Mouse (Mus musculus) liver, embryonic 14.5 days (tissue): ENCODE measurements at regions not wholly inside any gene's neighbourhood (a gene's known extent, or its start where the extent isn't known, plus 50 kb on each side); places are given as distances from the start of the nearest gene placed in this dataset.

ENCODE experiments used
- CTCF ChIP-seq: IDR thresholded peaks from 2 replicates; pipeline ENCODE4 v1.5.1; 2016; ENCODE audit warnings: antibody characterized with exemption, low read depth, control low read depth
- EP300 ChIP-seq: IDR thresholded peaks from 2 replicates; pipeline ENCODE4 v1.6.1; 2016; ENCODE audit warnings: antibody characterized with exemption, low read depth

DNA sequence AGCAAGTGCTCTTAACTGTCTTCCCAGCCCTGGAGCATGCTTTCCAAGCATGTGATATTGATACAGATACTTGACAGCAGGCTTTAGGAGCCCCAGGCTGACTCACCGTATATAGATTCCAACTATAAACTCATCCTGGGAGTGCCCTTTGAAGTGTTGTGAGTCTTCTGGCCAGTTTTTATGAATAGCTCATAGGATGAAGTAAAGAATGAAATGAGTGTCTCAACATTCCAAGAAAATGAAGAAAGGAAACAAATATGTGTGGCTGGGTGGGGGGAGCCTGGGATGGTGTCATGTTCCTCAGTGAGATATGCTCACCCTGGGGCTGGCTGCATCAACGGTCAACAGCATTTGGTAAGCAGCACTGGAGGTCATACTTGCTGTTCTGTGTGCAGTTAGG is 238.5 kb downstream of the Zfp36l1 start:
- TF ChIP-seq CTCF: no peak
- no peak for TF ChIP-seq EP300
